Mouse (Mus musculus) mouse trophoblast stem cell (cell line): ENCODE data around the gene Sh2b3.

Experiments
- in situ Hi-C, 2 experiments: fragments of 300-500 bp; cut with MseI, MboI; formaldehyde crosslinking; loops; 2 replicates in 1 of 2; 3 replicates in 1 of 2; pipeline ENCODE4 v1.15.1; 2025

Sh2b3 gene

DNA sequence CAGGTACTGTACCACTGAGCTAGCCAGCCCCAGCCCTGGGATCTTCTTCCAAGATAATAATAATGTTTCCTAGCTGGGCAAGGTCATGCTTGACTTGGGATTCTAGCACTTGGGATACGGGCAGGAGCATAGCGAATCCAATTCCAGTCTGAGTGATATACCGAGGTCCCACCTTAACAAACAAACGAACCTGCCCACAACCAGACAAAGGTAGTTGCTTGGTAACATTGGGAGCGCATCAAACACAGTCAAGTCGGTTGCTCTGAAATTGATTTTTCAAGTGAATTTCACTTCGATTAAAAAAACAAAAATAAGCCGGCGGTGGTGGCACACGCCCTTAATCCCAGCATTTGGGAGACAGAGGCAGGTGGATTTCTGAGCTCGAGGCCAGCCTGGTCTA is 8.9 kb upstream of the Sh2b3 start:
- in situ Hi-C loops, result no loop called here

DNA sequence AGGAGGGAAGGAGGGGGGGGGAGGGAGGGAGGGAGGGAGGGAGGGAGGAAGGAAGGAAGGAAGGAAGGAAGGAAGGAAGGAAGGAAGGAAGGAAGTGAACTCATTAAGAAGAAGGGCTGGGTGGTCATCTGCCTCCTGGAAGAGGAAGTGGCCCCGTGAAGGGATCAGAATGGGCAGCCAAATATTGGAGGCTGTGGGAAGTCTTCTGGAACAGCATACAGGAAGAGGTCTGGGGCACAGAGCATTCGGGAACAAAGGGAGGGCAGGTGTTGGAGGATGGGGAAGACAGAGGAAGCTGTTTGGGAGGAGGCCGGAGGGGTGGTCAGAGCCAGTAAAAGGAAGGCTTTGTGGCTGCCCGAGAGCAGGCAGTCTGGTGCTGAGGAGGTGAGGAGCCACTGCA is 7.9 kb upstream of the Sh2b3 start:
- in situ Hi-C loops, result no loop called here

DNA sequence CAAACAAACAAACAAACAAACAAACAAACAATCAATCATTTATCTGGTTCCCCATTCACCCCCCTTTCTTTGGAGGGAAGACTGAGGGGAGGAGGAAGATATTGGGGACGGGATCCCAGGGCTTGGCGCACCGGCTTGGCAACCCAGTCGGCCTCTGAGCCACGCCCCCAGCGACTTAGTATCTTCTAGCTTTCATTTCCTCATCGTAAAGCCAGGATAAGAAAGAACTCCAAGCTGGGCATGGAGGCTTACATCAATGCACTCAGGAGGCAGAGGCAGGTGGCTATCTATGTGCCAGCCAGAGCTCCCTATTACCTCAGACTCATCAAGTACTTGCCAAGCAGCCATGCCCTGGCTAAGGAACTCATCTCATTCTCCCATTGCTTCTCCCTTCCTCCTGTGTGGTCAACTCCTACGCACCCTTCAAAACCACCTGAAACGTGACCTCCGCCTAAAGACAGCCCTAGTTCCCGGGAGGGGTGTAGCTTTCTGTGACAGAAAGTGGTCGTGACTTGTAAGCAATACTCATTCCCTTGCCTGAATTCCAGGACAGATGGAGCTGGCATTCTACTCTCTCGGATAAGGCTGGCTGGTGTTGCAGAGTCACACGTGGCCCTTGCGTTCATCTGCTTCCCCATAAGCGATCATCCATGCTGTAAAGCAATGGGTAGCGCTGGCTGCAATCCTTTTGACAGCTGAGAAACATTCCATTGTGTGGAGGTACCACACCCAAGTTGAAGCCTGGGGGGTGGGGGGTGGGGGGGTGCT is 5.9 kb upstream of the Sh2b3 start:
- in situ Hi-C loops, result no loop called here

DNA sequence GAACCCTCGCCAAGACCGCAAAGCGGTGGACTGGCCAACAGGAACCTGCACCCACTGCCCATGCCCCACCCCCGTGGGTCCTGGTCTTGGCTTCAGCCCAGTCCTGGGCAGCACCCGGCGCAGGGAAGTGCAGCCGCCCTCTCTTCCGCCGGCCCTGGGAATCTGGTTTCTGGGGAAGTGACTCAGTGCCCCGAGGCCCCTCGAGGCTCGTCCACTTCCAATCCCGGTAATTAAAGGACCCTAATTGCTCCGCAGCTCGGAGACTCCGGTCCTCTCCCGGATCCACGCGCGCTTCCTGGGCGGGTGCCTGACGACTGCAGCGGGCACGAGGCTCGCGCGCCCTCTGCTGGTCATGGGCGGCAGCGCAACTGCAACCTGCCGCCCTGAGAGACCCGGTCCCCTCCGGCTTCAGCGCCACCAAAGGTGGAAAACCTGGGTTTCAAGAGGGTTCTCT is 5.2 kb upstream of the Sh2b3 start:
- in situ Hi-C loops, result no loop called here

DNA sequence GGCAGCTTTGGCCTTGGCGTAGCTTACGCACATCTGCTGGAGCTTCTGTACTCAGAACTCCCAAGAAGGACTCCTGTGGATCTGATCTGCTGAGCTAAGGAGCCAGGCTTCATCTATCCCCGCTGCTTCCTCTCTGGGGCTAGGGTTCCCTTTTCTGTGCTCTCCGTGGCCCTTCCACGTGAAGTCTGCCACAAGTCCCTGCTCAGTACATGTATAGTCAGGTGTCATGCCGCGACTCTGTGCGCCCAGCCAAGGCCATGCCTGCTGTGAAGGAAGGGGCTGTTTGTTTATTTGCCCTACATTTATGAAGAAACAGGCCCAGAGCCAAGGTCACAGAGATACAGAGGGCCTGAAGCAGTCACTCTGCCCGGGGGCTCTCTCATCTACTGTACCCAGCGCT is 4.5 kb upstream of the Sh2b3 start:
- in situ Hi-C loops, result no loop called here

DNA sequence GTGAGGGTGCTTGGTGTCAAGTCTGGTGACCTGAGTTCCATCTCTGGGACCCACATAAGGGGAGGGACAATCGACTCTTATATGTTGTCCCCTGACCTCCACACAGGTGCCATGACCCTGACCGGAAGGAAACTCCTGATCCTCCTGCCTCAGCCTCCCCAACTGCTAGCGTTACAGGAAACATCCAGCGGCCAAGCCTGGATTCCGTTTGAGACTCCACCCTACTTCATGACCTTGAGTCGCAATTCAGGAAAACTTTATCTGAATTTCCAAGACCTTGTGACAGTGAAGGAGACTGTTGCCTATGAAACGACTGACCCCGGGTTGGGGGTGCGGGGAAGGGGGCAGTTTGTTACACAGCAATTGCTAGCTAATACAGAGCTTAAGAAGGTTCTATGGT is 4.1 kb upstream of the Sh2b3 start:
- in situ Hi-C loops, result no loop called here

DNA sequence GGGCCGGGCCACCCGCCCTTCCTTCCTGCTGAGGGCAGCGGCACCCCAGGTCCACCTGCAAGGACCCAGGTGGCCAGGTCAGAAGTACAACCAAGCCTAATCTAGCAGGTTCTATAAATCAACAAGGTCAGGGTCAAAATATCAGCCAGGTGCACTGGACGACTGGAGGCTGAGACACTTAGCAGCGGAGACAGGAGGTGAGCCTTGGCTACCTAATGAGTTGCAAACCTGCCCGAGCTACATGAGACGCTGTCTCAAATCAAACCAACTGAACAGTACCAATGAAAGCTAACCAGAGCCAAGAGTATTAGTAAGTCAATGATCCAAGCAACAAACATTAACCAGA is 1.7 kb upstream of the Sh2b3 start:
- in situ Hi-C loops, result no loop called here

DNA sequence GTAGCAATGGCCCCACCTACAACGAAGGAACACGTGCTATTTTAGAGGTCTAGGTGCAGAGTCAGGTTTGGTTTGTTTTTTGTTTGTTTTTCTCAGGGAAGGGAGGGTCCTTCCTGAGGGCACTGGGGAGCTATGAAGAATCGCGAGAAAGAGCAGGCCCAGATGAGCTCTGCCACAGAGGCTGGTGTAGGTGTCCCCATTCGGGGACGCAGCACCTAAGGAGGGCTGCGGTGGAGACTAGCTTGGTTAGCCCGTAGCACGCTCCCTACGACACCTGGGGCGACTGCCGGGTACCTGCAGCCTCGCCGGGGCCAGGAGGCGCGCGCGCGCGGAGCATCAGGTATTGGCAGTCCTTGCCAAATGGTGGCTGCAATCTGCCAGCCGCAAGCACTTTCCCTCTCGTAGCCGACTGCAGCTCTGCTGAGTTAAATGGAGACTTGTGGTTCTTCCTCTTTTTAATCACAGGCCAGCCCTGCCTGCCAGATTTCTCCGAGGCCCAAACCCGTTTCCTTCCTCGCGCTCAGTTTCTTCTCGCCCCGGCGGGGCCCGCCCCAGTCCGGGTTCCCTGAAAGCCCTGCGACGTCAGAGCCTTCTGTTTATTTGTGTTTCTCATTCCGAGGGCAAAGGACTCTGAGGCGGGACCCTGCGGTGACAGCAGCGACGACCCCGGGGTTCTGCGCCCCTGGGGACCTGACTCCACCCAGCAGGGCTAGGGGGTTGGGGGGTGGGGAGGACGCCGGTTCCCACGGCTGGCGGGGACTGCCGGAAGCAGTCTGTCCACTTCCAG is 1.1 kb upstream of the Sh2b3 start:
- in situ Hi-C loops, result no loop called here

DNA sequence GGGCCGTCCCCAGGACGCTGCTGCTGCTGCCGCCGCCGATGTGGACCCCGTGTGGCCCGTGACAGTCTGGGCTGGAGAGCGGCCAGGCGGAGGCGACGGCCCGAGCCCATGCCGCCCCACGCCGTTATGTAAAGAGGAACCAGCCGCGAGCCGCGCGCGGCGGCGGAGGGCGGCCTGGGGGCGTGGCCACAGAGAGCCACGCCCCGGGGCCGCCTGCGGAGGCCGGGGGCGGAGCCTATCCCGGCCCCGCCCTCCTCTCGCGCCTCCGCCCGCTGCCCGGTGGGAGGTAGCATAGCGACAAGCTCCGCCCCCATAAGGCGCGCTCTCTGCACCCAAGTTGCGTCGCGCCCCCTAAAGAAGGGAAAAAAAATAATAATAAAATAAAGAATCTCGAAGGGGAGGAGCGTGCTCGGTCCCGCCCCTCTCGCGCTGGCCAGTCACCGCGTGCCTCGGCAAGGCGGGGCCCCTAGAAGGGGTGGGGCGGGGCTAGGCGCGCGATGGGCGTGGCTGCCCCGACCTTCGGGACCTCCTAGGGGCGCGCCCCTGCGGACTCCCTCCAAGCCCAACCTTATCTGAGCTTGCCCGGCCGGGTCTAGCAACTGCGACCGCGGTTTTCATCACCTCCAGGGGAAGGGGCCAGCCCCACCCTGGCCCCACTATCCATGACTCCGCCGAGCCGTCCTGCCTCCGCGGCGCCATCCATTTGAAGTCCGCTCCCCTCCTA is 592 bp downstream of the Sh2b3 start:
- in situ Hi-C loops, result no loop called here

DNA sequence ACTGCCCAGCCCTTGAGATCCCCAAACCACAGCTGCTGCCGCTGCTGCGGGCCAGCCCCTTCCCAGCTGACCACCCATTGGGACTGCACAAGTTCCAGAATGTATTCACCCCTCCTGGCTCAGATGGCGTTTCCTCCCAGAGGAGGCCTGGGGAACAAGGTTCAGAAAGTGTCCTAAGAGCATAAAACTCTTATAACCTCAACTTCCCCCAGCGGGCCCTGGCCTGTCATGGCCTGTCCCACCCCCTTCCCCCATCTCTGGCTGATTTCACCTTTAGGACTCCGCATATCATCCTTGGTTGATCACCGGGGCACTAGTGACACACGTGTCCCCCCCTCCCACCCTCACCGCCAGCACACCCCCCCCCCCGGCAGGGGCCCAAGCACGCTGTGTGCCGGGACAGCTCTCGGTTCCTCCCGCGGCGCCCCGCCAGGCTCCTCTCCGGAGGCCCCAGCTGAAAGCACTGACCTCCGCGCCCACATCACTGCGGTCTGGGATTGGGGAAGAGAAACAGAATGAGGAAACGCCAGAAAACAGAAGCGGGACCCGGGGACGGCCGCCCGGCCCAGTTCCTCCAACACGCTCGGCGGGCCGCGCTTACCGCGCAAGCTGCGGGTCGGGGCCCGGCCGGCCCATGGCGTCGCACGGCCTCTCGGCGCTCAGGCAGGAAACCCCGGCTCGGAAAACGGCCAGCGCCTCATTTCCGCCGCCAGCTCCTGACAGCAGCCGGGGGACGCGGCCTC is 1.3 kb downstream of the Sh2b3 start:
- in situ Hi-C loops, result no loop called here

DNA sequence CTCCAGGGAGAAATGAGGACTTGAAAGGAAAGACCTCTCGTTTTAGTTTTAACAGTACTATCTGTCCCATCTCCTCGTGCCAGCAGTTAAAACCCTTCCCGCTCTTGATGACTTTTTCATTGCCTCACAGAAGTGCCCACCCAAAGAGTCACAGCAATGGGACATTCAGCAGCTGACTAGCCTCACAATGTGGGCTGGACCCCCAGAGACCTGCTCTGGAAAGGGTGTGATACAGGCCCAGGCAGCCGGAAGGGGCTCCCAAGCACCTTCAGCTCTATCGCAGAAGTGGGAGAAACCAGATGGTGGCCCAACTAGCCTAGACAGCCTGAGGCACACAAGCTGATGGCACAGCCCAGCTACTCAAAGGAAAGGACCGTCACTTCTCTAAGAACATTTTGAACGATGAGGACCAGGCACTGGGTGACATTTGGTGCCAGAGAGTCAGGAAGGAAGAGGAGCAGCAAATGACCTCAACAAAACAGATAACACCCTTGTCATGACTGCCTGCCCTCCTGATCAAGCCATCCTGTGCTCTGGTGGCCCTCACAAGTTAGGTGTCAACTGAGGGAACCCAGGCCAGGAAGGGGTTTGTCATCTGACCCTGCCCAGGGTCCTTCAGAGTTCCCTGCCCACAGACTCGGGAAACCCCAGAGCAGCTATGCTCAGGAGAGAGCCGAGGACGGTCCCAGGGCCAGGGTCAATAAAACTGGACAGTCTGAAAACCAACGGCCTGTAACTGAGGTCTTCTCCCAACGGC is 2.3 kb downstream of the Sh2b3 start:
- in situ Hi-C loops, result no loop called here

DNA sequence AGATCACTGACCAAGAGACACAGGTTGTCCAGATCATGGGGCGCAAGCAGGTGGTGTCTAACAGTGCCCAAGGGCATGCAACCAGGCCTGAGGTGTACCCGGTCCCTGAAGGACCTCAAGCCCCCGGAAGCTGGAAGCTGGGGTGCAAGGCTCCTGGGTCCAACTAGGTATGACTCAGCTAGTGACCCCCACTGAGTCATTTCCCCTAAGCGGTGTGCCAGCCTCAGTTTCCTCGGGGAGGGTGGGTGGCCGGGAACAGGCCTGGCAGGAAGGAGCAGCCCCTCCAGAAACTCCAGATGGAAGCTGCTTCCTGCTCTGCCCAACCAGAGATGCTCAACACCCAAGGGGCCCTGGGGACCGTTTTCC is 3.2 kb downstream of the Sh2b3 start:
- in situ Hi-C loops, result no loop called here

DNA sequence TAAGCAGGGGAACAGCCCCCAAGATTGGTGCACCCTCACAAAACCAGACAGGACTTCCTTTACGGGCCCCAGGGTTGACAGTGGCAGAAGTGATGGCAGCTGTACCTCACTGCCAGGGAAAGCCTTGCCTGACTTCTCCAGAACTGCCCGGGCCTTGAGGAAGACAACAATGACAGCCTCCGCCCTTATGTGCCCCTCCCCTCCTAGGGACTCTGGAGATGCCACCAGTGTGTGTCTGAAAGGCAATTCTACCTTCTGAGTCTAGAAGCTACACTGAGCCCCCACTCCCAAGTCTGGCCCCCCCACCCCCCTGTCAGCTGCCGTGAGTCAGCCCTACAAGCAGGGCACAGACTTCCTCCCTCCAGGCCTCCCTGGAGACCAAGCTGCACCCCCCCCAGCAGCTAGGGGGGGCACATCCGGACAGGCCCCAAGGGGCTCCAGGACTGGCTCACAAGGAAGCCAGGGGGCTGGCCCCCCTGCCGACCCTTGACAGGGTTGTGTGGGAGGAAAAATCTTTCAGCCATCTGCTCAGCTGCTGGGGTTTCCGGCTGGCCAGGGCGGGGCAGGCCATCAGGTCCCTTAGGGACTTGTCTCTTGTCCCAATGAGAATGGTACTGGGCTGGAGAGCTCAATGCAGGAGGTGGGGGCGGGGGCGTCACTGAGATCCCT is 3.7 kb downstream of the Sh2b3 start:
- in situ Hi-C loops, result no loop called here

DNA sequence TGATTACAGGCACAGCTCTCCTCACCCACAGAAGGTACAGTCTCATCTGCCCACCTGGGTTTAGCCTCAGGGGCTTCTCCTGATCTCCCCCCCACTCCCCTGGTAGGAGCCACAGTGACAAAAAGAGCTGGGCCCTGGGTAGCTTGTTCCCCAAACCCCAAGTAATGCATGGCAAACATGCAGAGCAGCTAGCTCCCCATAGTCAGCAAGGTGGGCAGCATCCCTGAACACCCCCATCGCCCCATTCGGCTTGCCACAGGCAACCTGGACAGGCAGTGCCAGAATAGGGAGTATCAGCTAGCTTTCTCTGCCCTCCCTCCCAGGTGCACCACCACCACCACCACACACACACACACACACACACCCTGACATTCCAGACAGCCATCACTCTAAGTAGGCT is 4.3 kb downstream of the Sh2b3 start:
- in situ Hi-C loops, result no loop called here

DNA sequence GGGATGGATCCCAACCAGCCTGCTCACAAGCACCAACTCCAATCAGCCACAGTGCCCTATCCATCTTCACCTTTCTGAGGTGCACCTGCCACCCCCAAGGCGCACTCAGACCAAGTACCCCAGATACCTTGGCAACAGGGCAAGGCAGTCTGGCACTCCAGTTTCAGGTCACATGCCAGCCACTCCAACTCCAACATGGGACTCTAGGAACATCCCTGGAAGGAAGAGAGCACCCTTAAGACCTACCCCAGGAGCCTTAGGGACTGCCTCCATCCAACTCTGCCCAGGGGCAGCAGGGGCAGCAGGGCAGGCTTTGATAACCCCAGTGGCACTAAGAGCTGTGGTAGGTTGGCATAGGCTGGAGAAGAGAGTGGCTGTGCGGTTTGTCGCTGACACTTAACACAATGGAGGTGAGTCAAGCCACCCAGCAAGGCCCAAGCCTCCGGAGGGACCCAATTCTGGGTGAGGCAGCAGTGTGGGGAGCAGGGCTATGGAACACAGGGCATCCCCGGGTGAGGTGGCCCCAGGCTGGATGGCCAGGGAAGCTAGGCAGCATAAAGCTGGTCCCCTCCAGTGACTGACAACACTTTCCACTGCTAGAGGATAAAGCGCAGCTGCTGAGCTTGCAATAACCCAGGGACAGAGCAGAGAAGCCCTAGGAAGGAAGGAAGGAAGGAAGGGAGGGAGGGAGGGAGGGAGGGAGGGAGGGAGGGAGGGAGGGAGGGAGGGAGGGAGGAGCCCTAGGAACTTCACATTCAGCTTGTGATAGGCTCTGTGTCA is 4.9 kb downstream of the Sh2b3 start:
- in situ Hi-C loops, result no loop called here

DNA sequence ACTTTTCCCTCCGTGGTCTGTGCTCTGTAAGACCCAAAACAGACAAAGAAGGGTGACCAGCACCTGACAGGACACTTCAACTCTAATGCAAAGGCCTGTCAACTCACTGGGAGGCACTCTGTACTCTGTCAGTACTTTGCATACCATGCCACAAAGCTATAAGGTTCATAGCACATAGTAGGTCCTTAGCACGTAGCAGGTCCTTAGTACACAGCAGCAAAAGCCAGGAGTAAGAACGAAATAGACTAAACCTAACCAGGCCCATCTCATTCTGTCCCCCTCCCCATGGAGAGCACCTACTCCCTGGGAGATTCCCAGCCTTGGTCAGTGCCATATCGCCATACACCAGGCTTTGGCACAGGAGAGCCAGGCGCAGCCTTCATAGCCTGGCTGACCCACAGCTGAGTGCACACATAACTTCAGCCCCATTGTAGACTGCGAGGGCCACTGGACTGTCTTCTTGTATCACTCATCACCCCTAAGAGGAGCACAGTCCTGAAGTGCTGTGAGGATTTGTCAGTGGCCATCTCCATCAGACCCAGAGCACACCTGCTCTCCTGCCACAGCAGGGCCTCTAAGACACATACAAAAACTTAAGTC is 6.3 kb downstream of the Sh2b3 start:
- in situ Hi-C loops, result no loop called here

DNA sequence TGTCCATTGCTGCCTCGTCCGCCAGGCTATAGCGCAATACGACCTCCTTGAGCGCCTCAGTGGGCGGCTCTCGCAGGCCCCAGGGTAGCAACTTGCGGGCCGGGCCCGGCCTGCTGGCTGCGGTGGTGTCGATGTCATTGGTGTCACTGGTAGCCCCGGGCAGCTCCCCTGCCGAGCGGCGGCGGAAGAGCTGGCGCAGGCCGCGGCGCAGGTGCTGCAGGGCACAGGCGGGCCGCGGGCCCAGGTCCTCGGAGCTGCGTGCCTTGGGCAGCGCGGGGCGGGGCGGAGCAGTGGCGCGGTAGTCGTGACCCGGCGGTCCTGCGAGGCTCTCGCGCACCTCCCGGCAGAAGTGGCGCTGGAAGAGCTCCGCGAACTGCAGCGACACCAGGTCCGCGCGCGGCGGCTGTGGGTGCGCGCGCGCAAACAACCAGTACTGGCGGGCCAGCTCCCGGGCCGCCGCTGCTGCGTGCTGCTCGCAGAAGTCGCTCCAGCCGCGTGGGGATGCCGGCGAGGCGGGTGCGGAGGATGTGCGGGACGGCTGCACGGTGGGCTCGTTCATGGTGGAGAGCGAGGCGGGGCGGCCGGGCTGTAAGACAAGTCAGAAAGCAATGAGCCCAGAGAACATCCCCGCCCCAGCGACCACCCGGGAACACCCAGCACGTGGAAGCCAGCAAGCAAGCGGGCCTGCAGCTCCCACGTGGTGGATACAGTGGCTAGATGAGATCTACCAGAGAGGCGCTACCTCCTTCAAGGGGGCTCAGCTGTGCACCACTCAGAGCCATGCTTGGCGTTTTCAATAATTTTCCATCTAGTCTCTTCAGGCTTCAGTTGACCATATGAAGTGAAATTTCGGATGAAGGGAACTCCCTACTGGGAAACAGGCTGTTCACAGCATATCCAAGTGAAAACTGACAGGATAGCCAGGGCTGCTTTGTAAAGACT is 8.7 kb downstream of the Sh2b3 start:
- in situ Hi-C loops, result no loop called here

DNA sequence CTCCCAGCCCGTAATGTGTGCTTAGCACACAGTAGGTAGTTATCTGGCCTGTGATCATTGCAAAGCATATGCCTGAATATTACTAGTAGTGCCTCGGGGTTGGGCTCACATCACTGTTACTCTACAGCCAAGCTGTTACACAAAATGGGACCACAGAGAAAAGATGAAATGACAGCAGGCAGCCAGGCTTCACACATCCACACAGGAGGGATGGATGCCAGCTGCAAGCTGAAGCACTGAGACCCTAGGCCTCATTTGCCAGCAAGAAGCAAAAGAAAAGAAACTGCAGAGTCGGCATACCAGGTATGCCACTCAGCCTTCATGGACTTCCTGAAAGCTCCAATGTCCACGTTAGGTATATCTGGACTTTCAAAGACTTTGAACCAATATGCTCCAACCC is 9.6 kb downstream of the Sh2b3 start:
- in situ Hi-C loops, result no loop called here
